Mouse (Mus musculus) skeletal muscle tissue, postnatal 0 days (tissue): ENCODE data around the gene Rhou. TPM values are rescaled to one million over a fixed set of nuclear protein-coding genes. Genes with fewer than 3 reads are reported as not detected.

Source experiments
- polyA plus RNA-seq: library from polyadenylated mRNA; unstranded; fragments of >200 nt; fragmentation: Nextera tagmentation; extraction: Ambion mirVana; gene quantifications from 2 replicates; pipeline ENCODE4 v1.2.1, GENCODE M21; 2015

Rhou gene
- 1.6 and 3.3 TPM in 2 replicates for polyA plus RNA-seq

GRCm38 (mm10) chr8:123653308-123653993 lies at the start of gene Rhou:
Gene Rhou (plus strand): TSS chr8:123653929.

Other genes starting within 250 kb of the Rhou start
- not detected in 2 replicates for gene Mc1r, start 246.8 kb upstream of the Rhou start, polyA plus RNA-seq
- 0.19 and 0.33 TPM in 2 replicates for gene Tubb3, start 242.5 kb upstream of the Rhou start, polyA plus RNA-seq
- 15.8 and 18.1 TPM in 2 replicates for gene Def8, start 230.4 kb upstream of the Rhou start, polyA plus RNA-seq
- gene Afg3l1, start 176.0 kb upstream of the Rhou start, polyA plus RNA-seq: 26.0 and 29.9 TPM in 2 replicates
- 1.9 and 2.8 TPM in 2 replicates for gene Dbndd1, start 138.5 kb upstream of the Rhou start, polyA plus RNA-seq
- 8.4 and 9.6 TPM in 2 replicates for gene Gas8, start 135.1 kb upstream of the Rhou start, polyA plus RNA-seq
- 30.0 and 31.8 TPM in 2 replicates for gene Rab4a, start 152.1 kb downstream of the Rhou start, polyA plus RNA-seq
- gene Ccsap, start 206.3 kb downstream of the Rhou start, polyA plus RNA-seq: 1.7 and 2.1 TPM in 2 replicates
- 58,493 and 71,510 TPM in 2 replicates for gene Acta1, start 240.8 kb downstream of the Rhou start, polyA plus RNA-seq